Mouse (Mus musculus) heart, adult 2 months (tissue): Measurements from ENCODE around the gene Olfr701. TPM values are rescaled to one million over a fixed set of nuclear protein-coding genes. Genes with fewer than 3 reads are reported as not detected.

Experiments
- DNase-seq, 2 experiments: peaks; one replicate each; pipeline ENCODE4 v3.0.0; 2021
- H3K27ac ChIP-seq: fragments of 200-600 bp; 2 replicates; pipeline ENCODE4 v1.8.1; 2022
- H3K27me3 ChIP-seq: fragments of 200-500 bp; 2 replicates; pipeline ENCODE4 v1.6.1; 2012; ENCODE audit warnings: mild to moderate bottlenecking, low read length, inconsistent platforms, mixed read lengths; ENCODE audit not compliant: control insufficient read depth, insufficient read depth
- H3K36me3 ChIP-seq: fragments of 200-500 bp; 2 replicates; pipeline ENCODE4 v1.6.1; 2012; ENCODE audit warnings: low read length, inconsistent platforms; ENCODE audit not compliant: control insufficient read depth, insufficient read depth
- H3K4me1 ChIP-seq: fragments of 200-500 bp; 2 replicates; pipeline ENCODE4 v1.6.1; 2011; ENCODE audit warnings: low read length; ENCODE audit not compliant: control insufficient read depth, insufficient read depth
- H3K4me3 ChIP-seq: fragments of 200-600 bp; 2 replicates; pipeline ENCODE4 v1.8.1; 2022
- H3K79me2 ChIP-seq: fragments of 200-500 bp; replicated peaks from 2 replicates; pipeline ENCODE4 v1.6.1; 2012; ENCODE audit warnings: mild to moderate bottlenecking, inconsistent platforms, low read length, moderate library complexity, mixed read lengths; ENCODE audit not compliant: control insufficient read depth, insufficient read depth
- H3K9ac ChIP-seq: fragments of 200-500 bp; 2 replicates; pipeline ENCODE4 v1.6.1; 2012; ENCODE audit warnings: low read depth, mild to moderate bottlenecking, control low read depth, inconsistent platforms, low read length, mixed read lengths
- CTCF ChIP-seq: fragments of 200-600 bp; IDR thresholded peaks from 2 replicates; pipeline ENCODE4 v1.8.1; 2022; ENCODE audit warnings: antibody characterized with exemption, mild to moderate bottlenecking, moderate library complexity
- EP300 ChIP-seq: fragments of 200-500 bp; IDR thresholded peaks from 2 replicates; pipeline ENCODE4 v1.6.1; 2011; ENCODE audit warnings: low read depth, low read length, control low read depth; ENCODE audit not compliant: insufficient read depth
- POLR2A ChIP-seq: fragments of 200-500 bp; IDR thresholded peaks from 2 replicates; pipeline ENCODE4 v1.6.1; 2011; ENCODE audit warnings: mild to moderate bottlenecking, low read depth, low read length, control low read depth; ENCODE audit not compliant: insufficient read depth
- WGBS: fragments of 180-500 bp; shearing (Covaris S2); methylation state at CpG from one replicate; pipeline ENCODE4 v1.1.7; 2018; 5-methylcytosine and 5-hydroxymethylcytosine counted together
- intact Hi-C: fragments of 180-260 bp; cut with DNase I; formaldehyde crosslinking; loops from one replicate; pipeline ENCODE4 v1.15.1; 2025
- long read RNA-seq: library from polyadenylated mRNA; stranded (forward); transcript quantifications from one replicate; pipeline ENCODE4 v2.0.0, GENCODE M21; 2021
- polyA plus RNA-seq: library from polyadenylated mRNA; depleted of rRNA; stranded (reverse); fragments of >200 nt; gene quantifications from 2 replicates; pipeline ENCODE4 v1.2.3, GENCODE M21; 2012; rRNA removed
- total RNA-seq, 2 experiments: library from RNA; stranded (reverse); gene quantifications; 2 replicates each; pipeline ENCODE4 v1.2.3; 2021

The Olfr701 gene
- total RNA-seq (not detected), polyA plus RNA-seq (not detected in 2 replicates)
- long read RNA-seq, result 0 reads

GRCm38 (mm10) chr7:106813829-106814228, at the start of gene Olfr701:
Olfr701 (plus strand) TSS chr7:106814129.
- no peak for DNase-seq
- no peaks in the 10 kb centered on the region for H3K79me2 ChIP-seq
- H3K4me3 ChIP-seq, result no peak within 1 kb of the TSS
- H3K9ac ChIP-seq, result no peak within 1 kb of the TSS
- no peaks in the 10 kb centered on the region for H3K27me3 ChIP-seq
- TF ChIP-seq EP300 (no peak), CTCF (no peak), POLR2A (no peak)
- no peaks in the 10 kb centered on the region for H3K4me1 ChIP-seq
- no peaks in the 10 kb centered on the region for H3K36me3 ChIP-seq
- WGBS, result 51% methylated on average over 2 of the region's 2 CpGs
- no peak within 1 kb of the TSS for H3K27ac ChIP-seq
- intact Hi-C loops, result no loop called here

GRCm38 (mm10) chr7:106788330-106788729, 25.6 kb upstream of the Olfr701 start:
- H3K4me1 ChIP-seq, result no peaks in the 10 kb centered on the region
- no peak for TF ChIP-seq EP300
- TF ChIP-seq CTCF, result peak; percentile 35
- H3K27ac ChIP-seq, result no peak overlapping the region
- H3K79me2 ChIP-seq, result no peaks in the 10 kb centered on the region
- no peak overlapping the region for H3K9ac ChIP-seq
- no peak overlapping the region for H3K4me3 ChIP-seq
- H3K36me3 ChIP-seq, result no peaks in the 10 kb centered on the region
- no peak for DNase-seq
- intact Hi-C loops, result no loop called here
- no peaks in the 10 kb centered on the region for H3K27me3 ChIP-seq

- H3K4me1 ChIP-seq, result no peaks in the 10 kb centered on the region
- H3K27ac ChIP-seq, result no peak within 1 kb of the TSS
- intact Hi-C loops, result no loop called here
- no peaks in the 10 kb centered on the region for H3K27me3 ChIP-seq
- H3K36me3 ChIP-seq, result no peaks in the 10 kb centered on the region
- no peak within 1 kb of the TSS for H3K9ac ChIP-seq
- 50% methylated on average over 1 of the region's 1 CpGs for WGBS
- no peak within 1 kb of the TSS for H3K4me3 ChIP-seq
- TF ChIP-seq CTCF (no peak), EP300 (no peak), POLR2A (no peak)
- DNase-seq, result no peak
- no peaks in the 10 kb centered on the region for H3K79me2 ChIP-seq
These were observed 20.8 kb upstream of the Olfr701 start, which contains the start of gene Olfr699 for GRCm38 (mm10) chr7:106793098-106793497. Olfr699 (minus strand) TSS chr7:106793198.

DNA sequence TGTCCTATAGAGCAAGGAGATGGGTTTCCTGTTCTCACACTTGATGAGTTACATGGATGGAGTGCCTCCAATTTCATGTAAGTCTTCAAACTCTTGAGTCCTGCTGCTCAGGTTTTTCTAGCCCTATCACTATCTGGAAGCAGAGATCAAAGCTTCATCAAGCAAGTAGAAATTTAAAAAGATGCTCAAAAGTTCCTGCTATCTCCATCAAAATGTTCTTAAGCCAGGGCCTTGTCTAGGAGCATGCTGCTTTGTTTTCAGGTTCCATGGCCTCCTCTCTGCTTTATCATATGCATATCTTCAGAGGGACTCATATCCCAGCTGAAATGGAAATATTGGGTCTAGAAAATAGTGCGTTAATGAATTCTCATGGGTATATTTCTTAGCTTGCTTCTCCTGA, 5.2 kb upstream of the Olfr701 start, which contains the start of gene Olfr700:
Gene Olfr700 (minus strand): TSS at position 101 of the 400 bp plus-strand sequence.
- Histone ChIP-seq H3K27ac (no peak within 1 kb of the TSS), H3K79me2 (no peaks in the 10 kb centered on the region), H3K27me3 (no peaks in the 10 kb centered on the region), H3K9ac (no peak within 1 kb of the TSS), H3K4me1 (no peaks in the 10 kb centered on the region), H3K4me3 (no peak within 1 kb of the TSS), H3K36me3 (no peaks in the 10 kb centered on the region)
- intact Hi-C loops, result no loop called here
- WGBS, result 63% methylated on average over 1 of the region's 1 CpGs
- DNase-seq, result no peak
- TF ChIP-seq POLR2A (no peak), CTCF (no peak), EP300 (no peak)

GRCm38 (mm10) chr7:106815775-106816174, 1.8 kb downstream of the Olfr701 start:
- no peak for DNase-seq
- no peak overlapping the region for H3K9ac ChIP-seq
- TF ChIP-seq EP300 (no peak), CTCF (peak; percentile 61), POLR2A (no peak)
- no peak overlapping the region for H3K4me3 ChIP-seq
- H3K4me1 ChIP-seq, result no peaks in the 10 kb centered on the region
- no peaks in the 10 kb centered on the region for H3K27me3 ChIP-seq
- no peaks in the 10 kb centered on the region for H3K79me2 ChIP-seq
- no peak overlapping the region for H3K27ac ChIP-seq
- intact Hi-C loops, result no loop called here
- H3K36me3 ChIP-seq, result no peaks in the 10 kb centered on the region
- WGBS, result 25% methylated on average over 2 of the region's 2 CpGs

DNA sequence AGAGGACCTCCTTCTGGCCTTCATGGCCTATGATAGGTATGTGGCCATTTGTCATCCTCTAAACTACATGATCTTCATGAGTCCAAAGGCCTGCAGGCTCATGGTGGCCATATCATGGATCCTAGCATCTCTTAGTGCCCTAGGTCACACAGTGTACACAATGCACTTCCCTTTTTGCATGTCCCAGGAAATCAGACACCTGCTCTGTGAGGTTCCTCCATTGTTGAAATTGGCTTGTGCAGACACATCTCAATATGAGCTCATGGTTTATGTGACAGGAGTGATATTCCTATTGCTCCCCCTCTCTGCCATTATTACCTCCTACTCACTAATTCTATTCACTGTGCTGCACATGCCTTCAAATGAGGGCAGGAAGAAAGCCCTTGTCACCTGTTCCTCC, 4.5 kb downstream of the Olfr701 start:
- Histone ChIP-seq H3K9ac (no peak overlapping the region), H3K79me2 (no peaks in the 10 kb centered on the region), H3K4me3 (no peak overlapping the region), H3K27me3 (no peaks in the 10 kb centered on the region), H3K27ac (no peak overlapping the region), H3K4me1 (no peaks in the 10 kb centered on the region), H3K36me3 (no peaks in the 10 kb centered on the region)
- intact Hi-C loops, result no loop called here
- DNase-seq, result no peak
- TF ChIP-seq POLR2A (no peak), CTCF (no peak), EP300 (no peak)
